Mouse (Mus musculus): ENCODE results near the gene Rad1. TPM values are rescaled to one million over a fixed set of nuclear protein-coding genes. Genes with fewer than 3 reads are reported as not detected.
"Not testable (repeated sequence)": the region's sequence is repeated elsewhere in the genome, so short reads cannot be mapped to it uniquely, and the experiment has no call there.

Gene Rad1
- total and polyA plus RNA-seq, 3 experiments: 34.6 to 47.0 TPM; not detected in 1

GRCm38 (mm10) chr15:10495944-10496343 lies 10.1 kb downstream of the Rad1 start:
- TF ChIP-seq MYC (IDR thresholded peaks at IDR 0.05; ENCODE audit: low read depth, low read length) (no peak), TAL1 (IDR thresholded peaks at IDR 0.05; ENCODE audit: low read length) (no peak), MYB (IDR thresholded peaks at IDR 0.05; ENCODE audit: low read depth, low read length) (no peak), MAZ (IDR thresholded peaks at IDR 0.05; ENCODE audit: low read depth, low read length) (no peak)
- 0 out of 4 replicates have a peak, but pooled peaks cover 0 to 6% of the 10 kb centered on the region in 2 experiments for H3K4me1 ChIP-seq (ENCODE audit: control insufficient read depth in 1 of 2, insufficient read depth in 2 of 2, low read length in 2 of 2)
- DNase-seq (ENCODE audit: low read depth, low spot score): no peak
- no peaks in the 10 kb centered on the region for H3K9me3 ChIP-seq (replicated peaks; ENCODE audit: insufficient read depth, low read length)
- H3K27me3 ChIP-seq (ENCODE audit: control insufficient read depth in 1 of 2, insufficient read depth in 2 of 2, low read length in 2 of 2): no peaks in the 10 kb centered on the region
- peaks cover 8 to 21% of the 10 kb centered on the region in 2 experiments for H3K36me3 ChIP-seq (ENCODE audit: control insufficient read depth in 1 of 2, insufficient read depth in 2 of 2, low read length in 2 of 2)
- no peak overlapping the region for H3K4me3 ChIP-seq (ENCODE audit: control insufficient read depth in 1 of 2, insufficient read depth in 1 of 2, low read depth in 2 of 2, low read length in 2 of 2)
- H3K9ac ChIP-seq (ENCODE audit: control insufficient read depth, low read depth, low read length, poor library complexity, severe bottlenecking): no peak overlapping the region
- no peaks in the 10 kb centered on the region for H3K79me2 ChIP-seq (ENCODE audit: control insufficient read depth, insufficient read depth, low read length, poor library complexity)
- no peak overlapping the region for H3K27ac ChIP-seq (ENCODE audit: control insufficient read depth, low read depth, low read length)

- H3K4me3 ChIP-seq (ENCODE audit: control insufficient read depth in 1 of 2, insufficient read depth in 1 of 2, low read depth in 2 of 2, low read length in 2 of 2); DNase-seq (ENCODE audit: low read depth, low spot score); H3K4me1 ChIP-seq (ENCODE audit: control insufficient read depth in 1 of 2, insufficient read depth in 2 of 2, low read length in 2 of 2); H3K79me2 ChIP-seq (ENCODE audit: control insufficient read depth, insufficient read depth, low read length, poor library complexity); H3K9ac ChIP-seq (ENCODE audit: control insufficient read depth, low read depth, low read length, poor library complexity, severe bottlenecking); H3K9me3 ChIP-seq (replicated peaks; ENCODE audit: insufficient read depth, low read length); H3K27ac ChIP-seq (ENCODE audit: control insufficient read depth, low read depth, low read length); H3K27me3 ChIP-seq (ENCODE audit: control insufficient read depth in 1 of 2, insufficient read depth in 2 of 2, low read length in 2 of 2): not testable (repeated sequence)
- peaks cover 5 to 18% of the 10 kb centered on the region in 2 experiments for H3K36me3 ChIP-seq (ENCODE audit: control insufficient read depth in 1 of 2, insufficient read depth in 2 of 2, low read length in 2 of 2)
These were observed 10.9 kb downstream of the Rad1 start for GRCm38 (mm10) chr15:10496696-10497095.

- H3K4me3 ChIP-seq (ENCODE audit: control insufficient read depth in 1 of 2, insufficient read depth in 1 of 2, low read depth in 2 of 2, low read length in 2 of 2): peak overlapping the region; percentile 10 to 57
These were observed 13.8 kb downstream of the Rad1 start for GRCm38 (mm10) chr15:10499593-10499992.

More at GRCm38 (mm10) chr15:10499593-10499992, 13.8 kb downstream of the Rad1 start:
- H3K27me3 ChIP-seq (ENCODE audit: control insufficient read depth in 1 of 2, insufficient read depth in 2 of 2, low read length in 2 of 2): no peaks in the 10 kb centered on the region
- TF ChIP-seq ZNF384 (IDR thresholded peaks at IDR 0.05; ENCODE audit: low read depth, low read length) (no peak), BHLHE40 (IDR thresholded peaks at IDR 0.05; ENCODE audit: borderline replicate concordance, low read depth, low read length) (no peak), USF1 (IDR thresholded peaks at IDR 0.05; ENCODE audit: low read depth, low read length) (peak; percentile 42; the same call in 1 of the 2 replicates), E2F4 (IDR thresholded peaks at IDR 0.05; ENCODE audit: borderline replicate concordance, low read depth, low read length) (no peak), SIN3A (IDR thresholded peaks at IDR 0.05; ENCODE audit: low read length) (no peak; the same call in 1 of the 2 replicates), ZC3H11A (IDR thresholded peaks at IDR 0.05; ENCODE audit: low read depth, low read length) (no peak), ETS1 (IDR thresholded peaks at IDR 0.05; ENCODE audit: low read depth, low read length) (0 out of 2 replicates have a peak, but pooled peaks have one; percentile 1), MAZ (IDR thresholded peaks at IDR 0.05; ENCODE audit: low read depth, low read length) (no peak), GATA1 (IDR thresholded peaks at IDR 0.05; ENCODE audit: low read depth, low read length) (no peak), MXI1 (IDR thresholded peaks at IDR 0.05; ENCODE audit: low read depth, low read length) (peak; percentile 85), MYC (IDR thresholded peaks at IDR 0.05; ENCODE audit: low read depth, low read length) (peak; percentile 62; the same call in 1 of the 2 replicates), NRF1 (IDR thresholded peaks at IDR 0.05; ENCODE audit: insufficient read depth, low read depth, low read length, poor library complexity, severe bottlenecking) (no peak), ZMIZ1 (IDR thresholded peaks at IDR 0.05; ENCODE audit: low read depth, low read length) (no peak), MAX (IDR thresholded peaks at IDR 0.05; ENCODE audit: low read length) (peak; percentile 56; the same call in 1 of the 2 replicates), HCFC1 (IDR thresholded peaks at IDR 0.05; ENCODE audit: low read depth, low read length) (no peak), ELF1 (IDR thresholded peaks at IDR 0.05; ENCODE audit: low read depth, low read length) (no peak), TAL1 (IDR thresholded peaks at IDR 0.05; ENCODE audit: low read length) (no peak)
- peak; percentile 61 for DNase-seq (ENCODE audit: low read depth, low spot score)
- H3K9ac ChIP-seq (ENCODE audit: control insufficient read depth, low read depth, low read length, poor library complexity, severe bottlenecking): peak overlapping the region; percentile 32
- peak overlapping the region; percentile 49 for H3K27ac ChIP-seq (ENCODE audit: control insufficient read depth, low read depth, low read length)
- H3K9me3 ChIP-seq (replicated peaks; ENCODE audit: insufficient read depth, low read length): no peaks in the 10 kb centered on the region
- H3K4me1 ChIP-seq (ENCODE audit: control insufficient read depth in 1 of 2, insufficient read depth in 2 of 2, low read length in 2 of 2): 0 out of 4 replicates have a peak, but pooled peaks cover 0 to 6% of the 10 kb centered on the region in 2 experiments
- H3K79me2 ChIP-seq (ENCODE audit: control insufficient read depth, insufficient read depth, low read length, poor library complexity): no peaks in the 10 kb centered on the region
- H3K36me3 ChIP-seq (ENCODE audit: control insufficient read depth in 1 of 2, insufficient read depth in 2 of 2, low read length in 2 of 2): peaks cover 0 to 18% of the 10 kb centered on the region in 2 experiments; a peak in 2 of 4 replicates

All from MEL (cell line).